Mouse (Mus musculus): ENCODE measurements around the gene Obox5.
"Not testable (repeated sequence)": the region's sequence is repeated elsewhere in the genome, so short reads cannot be mapped to it uniquely, and the experiment has no call there.

Gene Obox5

GRCm38 (mm10) chr7:15749831-15750230, at the start of gene Obox5:
Obox5 (plus strand) TSS chr7:15750131.
- not testable (repeated sequence) for H3K36me3 ChIP-seq (ENCODE audit: control insufficient read depth, insufficient read depth, low read length, poor library complexity, severe bottlenecking); H3K27me3 ChIP-seq (ENCODE audit: control insufficient read depth, insufficient read depth, low read length, poor library complexity, severe bottlenecking); DNase-seq (ENCODE audit: low read depth, low spot score)

- not testable (repeated sequence) for H3K27me3 ChIP-seq (ENCODE audit: control insufficient read depth, insufficient read depth, low read length, poor library complexity, severe bottlenecking); H3K36me3 ChIP-seq (ENCODE audit: control insufficient read depth, insufficient read depth, low read length, poor library complexity, severe bottlenecking); DNase-seq (ENCODE audit: low read depth, low spot score)
These were observed 635 bp upstream of the Obox5 start for GRCm38 (mm10) chr7:15749296-15749695.
